ENCODE assay signal across 8 mouse cellular contexts in the genomic region with DNA sequence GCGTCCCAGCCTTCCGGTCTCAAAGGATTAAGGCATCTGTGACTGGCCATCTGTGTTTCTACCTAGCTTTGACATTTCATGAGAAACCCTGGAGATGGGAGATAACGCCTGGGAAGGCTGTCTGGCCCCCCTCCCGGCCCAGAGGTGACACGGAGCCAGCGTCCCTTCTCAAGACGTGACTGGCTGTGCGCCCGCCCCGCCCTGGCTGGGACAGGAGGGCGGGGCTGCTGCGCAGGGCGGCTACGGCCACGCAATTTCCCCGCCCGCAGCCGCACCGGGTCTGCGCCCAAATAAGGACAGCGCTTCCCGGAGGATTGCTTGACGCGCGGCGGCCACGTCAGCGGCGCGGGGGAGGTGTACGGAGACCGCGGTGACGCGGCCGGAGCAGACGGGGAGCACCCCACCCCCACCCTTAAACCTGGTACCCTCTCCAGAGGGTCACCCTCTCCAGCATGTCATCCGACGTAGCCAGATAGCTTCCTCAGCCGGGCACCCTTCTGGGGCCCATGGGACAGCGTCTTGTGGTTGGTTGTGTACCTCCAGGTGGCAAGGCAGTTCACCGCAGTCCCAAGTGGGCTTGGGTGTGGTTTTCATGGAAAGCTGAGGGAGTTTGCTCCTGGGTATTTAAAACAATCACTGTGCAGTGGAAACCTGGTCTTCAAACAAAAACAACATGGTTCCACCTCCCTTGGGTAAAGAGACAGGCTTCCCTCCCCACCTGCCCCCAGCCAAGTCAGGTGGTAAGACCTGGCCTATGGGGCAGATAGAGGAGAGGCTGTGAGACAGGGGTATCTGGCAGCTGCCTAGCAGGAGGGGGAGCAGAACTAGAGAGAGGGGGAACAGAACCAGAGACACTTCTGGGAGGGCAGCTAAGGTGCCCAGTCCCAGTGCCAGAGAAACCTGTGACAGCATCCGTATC. TPM values are rescaled to one million over a fixed set of nuclear protein-coding genes. Genes with fewer than 3 reads are reported as not detected.
DNase-seq lines count a peak whose midpoint lies in the region; ATAC-seq and TF ChIP-seq lines count a peak whose summit lies in the region.

No protein-coding gene starts in this region.

- H3K27me3 ChIP-seq in forebrain, embryonic 10.5 days (ENCODE audit: poor library complexity, severe bottlenecking): peaks cover 27% of the 10 kb centered on the region
- no peaks in the 10 kb centered on the region for H3K27me3 ChIP-seq in heart, embryonic 15.5 days
- no peaks in the 10 kb centered on the region for H3K27me3 ChIP-seq in liver, embryonic 14.5 days (ENCODE audit: control insufficient read depth, insufficient read depth, low read length)
- H3K27me3 ChIP-seq in stomach, embryonic 15.5 days (replicated peaks): no peaks in the 10 kb centered on the region

- peak; percentile 90 for TF ChIP-seq EP300 in liver, embryonic 14.5 days (IDR thresholded peaks at IDR 0.05; ENCODE audit: low read depth)

- DNase-seq in c-Kit-negative CD71-positive TER-119-positive erythroid progenitor cells, embryonic 14.5 days (ENCODE audit: low read depth, low spot score): peak; percentile 92
- DNase-seq in forebrain, embryonic 10.5 days (ENCODE audit: extremely low spot score, low spot score): peak; percentile 77
- DNase-seq in kidney, postnatal 25 days: peak; percentile 94 to 97
- DNase-seq in liver, embryonic 14.5 days (ENCODE audit: low read depth in 3 of 3, low spot score in 3 of 3): peak; percentile 93 to 96 (median 93)
- peak; percentile 79 for DNase-seq in neural tube, embryonic 10.5 days (ENCODE audit: extremely low spot score, low spot score)

- TF ChIP-seq CTCF in liver, embryonic 14.5 days (IDR thresholded peaks at IDR 0.05; ENCODE audit: low read depth): peak; percentile 23

- peak overlapping the region; percentile 57 for H3K4me3 ChIP-seq in forebrain, embryonic 10.5 days
- peak overlapping the region; percentile 49 for H3K4me3 ChIP-seq in heart, embryonic 15.5 days
- H3K4me3 ChIP-seq in liver, embryonic 14.5 days (ENCODE audit: insufficient read depth in 1 of 2, low read depth in 2 of 2, low read length in 2 of 2): peak overlapping the region; percentile 64 to 67
- H3K4me3 ChIP-seq in stomach, embryonic 15.5 days (replicated peaks): peak overlapping the region; percentile 42

- peak overlapping the region; percentile 81 for H3K4me2 ChIP-seq in heart, embryonic 15.5 days
- H3K4me2 ChIP-seq in liver, embryonic 14.5 days (ENCODE audit: low read depth): peak overlapping the region; percentile 99
- H3K4me2 ChIP-seq in stomach, embryonic 15.5 days: peak overlapping the region; percentile 74

- peak overlapping the region; percentile 59 for H3K9ac ChIP-seq in heart, embryonic 15.5 days
- peak overlapping the region; percentile 84 for H3K9ac ChIP-seq in liver, embryonic 14.5 days (replicated peaks)
- peak overlapping the region; percentile 43 for H3K9ac ChIP-seq in stomach, embryonic 15.5 days

- no peaks in the 10 kb centered on the region for H3K9me3 ChIP-seq in forebrain, embryonic 10.5 days
- no peaks in the 10 kb centered on the region for H3K9me3 ChIP-seq in heart, embryonic 15.5 days (replicated peaks)
- H3K9me3 ChIP-seq in liver, embryonic 14.5 days (ENCODE audit: control insufficient read depth, low read length): no peaks in the 10 kb centered on the region
- H3K9me3 ChIP-seq in stomach, embryonic 15.5 days: no peaks in the 10 kb centered on the region

- no peaks in the 10 kb centered on the region for H3K36me3 ChIP-seq in forebrain, embryonic 10.5 days (replicated peaks)
- H3K36me3 ChIP-seq in heart, embryonic 15.5 days: no peaks in the 10 kb centered on the region
- no peaks in the 10 kb centered on the region for H3K36me3 ChIP-seq in liver, embryonic 14.5 days (replicated peaks; ENCODE audit: control insufficient read depth, insufficient read depth, low read depth)
- no peaks in the 10 kb centered on the region for H3K36me3 ChIP-seq in stomach, embryonic 15.5 days

- ATAC-seq in CD4-positive, CD25-positive, alpha-beta regulatory T cell, adult 4 months: peak; percentile 84
- peak; percentile 94 for ATAC-seq in heart, embryonic 15.5 days (replicated peaks; ENCODE audit: insufficient number of reproducible peaks, insufficient read depth, low FRiP score, low read depth)
- peak; percentile 96 for ATAC-seq in liver, embryonic 14.5 days (ENCODE audit: insufficient read depth)
- ATAC-seq in stomach, embryonic 15.5 days (ENCODE audit: insufficient read depth, low FRiP score, low read depth): peak; percentile 90

- peak overlapping the region; percentile 88 for H3K27ac ChIP-seq in forebrain, embryonic 10.5 days
- H3K27ac ChIP-seq in heart, embryonic 15.5 days: peak overlapping the region; percentile 95
- peak overlapping the region; percentile 99 for H3K27ac ChIP-seq in liver, embryonic 14.5 days
- peak overlapping the region; percentile 94 for H3K27ac ChIP-seq in stomach, embryonic 15.5 days

- WGBS in forebrain, embryonic 10.5 days: 3% methylated on average over 43 of the region's 43 CpGs
- WGBS in heart, embryonic 15.5 days: 2% methylated on average over 43 of the region's 43 CpGs
- 2% methylated on average over 43 of the region's 43 CpGs for WGBS in liver, embryonic 14.5 days (ENCODE audit: insufficient replicate concordance)
- WGBS in stomach, embryonic 15.5 days: 2% methylated on average over 43 of the region's 43 CpGs

- peaks cover 63% of the 10 kb centered on the region for H3K4me1 ChIP-seq in forebrain, embryonic 10.5 days
- peaks cover 54% of the 10 kb centered on the region for H3K4me1 ChIP-seq in heart, embryonic 15.5 days (replicated peaks)
- H3K4me1 ChIP-seq in liver, embryonic 14.5 days (replicated peaks; ENCODE audit: control insufficient read depth in 2 of 2, insufficient read depth in 2 of 2, low read length in 1 of 2): peaks cover 65 to 69% of the 10 kb centered on the region in 2 experiments
- peaks cover 60% of the 10 kb centered on the region for H3K4me1 ChIP-seq in stomach, embryonic 15.5 days

RNA-seq across cellular contexts. Expression of a gene that starts 14.2 kb away (rescaled TPM):
- polyA plus RNA-seq in CD4-positive, CD25-positive, alpha-beta regulatory T cell, adult 4 months (2017; shearing (Covaris generic)): 100 to 1,000 TPM; 243 to 289 TPM
- 64.6 and 68.6 TPM in 2 replicates for polyA plus RNA-seq in forebrain, embryonic 10.5 days (2016; fragmentation: Nextera tagmentation; extraction: Ambion mirVana)
- polyA plus RNA-seq in heart, embryonic 15.5 days (2015; fragmentation: Nextera tagmentation; extraction: Ambion mirVana): 36.9 and 45.4 TPM in 2 replicates
- polyA plus RNA-seq in liver, embryonic 14.5 days (2012; rRNA removed): 40.1 and 45.3 TPM in 2 replicates
- polyA plus RNA-seq in liver, embryonic 14.5 days (2014; fragmentation: Nextera tagmentation; extraction: Ambion mirVana): 78.2 and 85.2 TPM in 2 replicates
- polyA plus RNA-seq in stomach, embryonic 15.5 days (2015; fragmentation: Nextera tagmentation; extraction: Ambion mirVana): 72.2 and 72.4 TPM in 2 replicates

RNA-seq across cellular contexts. Expression of a gene that starts 17.9 kb away (rescaled TPM):
- polyA plus RNA-seq in CD4-positive, CD25-positive, alpha-beta regulatory T cell, adult 4 months (2017; shearing (Covaris generic)): not detected
- polyA plus RNA-seq in forebrain, embryonic 10.5 days (2016; fragmentation: Nextera tagmentation; extraction: Ambion mirVana): not detected in 2 replicates
- 0.42 TPM in 2 replicates for polyA plus RNA-seq in heart, embryonic 15.5 days (2015; fragmentation: Nextera tagmentation; extraction: Ambion mirVana)
- 0.08 and 0.09 TPM in 2 replicates for polyA plus RNA-seq in liver, embryonic 14.5 days (2012; rRNA removed)
- polyA plus RNA-seq in liver, embryonic 14.5 days (2014; fragmentation: Nextera tagmentation; extraction: Ambion mirVana): not detected in 2 replicates
- polyA plus RNA-seq in stomach, embryonic 15.5 days (2015; fragmentation: Nextera tagmentation; extraction: Ambion mirVana): 0.70 and 1.1 TPM in 2 replicates

RNA-seq across cellular contexts. Expression of a gene that starts 56.1 kb away (rescaled TPM):
- not detected for polyA plus RNA-seq in CD4-positive, CD25-positive, alpha-beta regulatory T cell, adult 4 months (2017; shearing (Covaris generic))
- 1.3 TPM in 2 replicates for polyA plus RNA-seq in forebrain, embryonic 10.5 days (2016; fragmentation: Nextera tagmentation; extraction: Ambion mirVana)
- 23.3 and 32.3 TPM in 2 replicates for polyA plus RNA-seq in heart, embryonic 15.5 days (2015; fragmentation: Nextera tagmentation; extraction: Ambion mirVana)
- 1.1 TPM in 2 replicates for polyA plus RNA-seq in liver, embryonic 14.5 days (2012; rRNA removed)
- polyA plus RNA-seq in liver, embryonic 14.5 days (2014; fragmentation: Nextera tagmentation; extraction: Ambion mirVana): 1.1 and 1.6 TPM in 2 replicates
- polyA plus RNA-seq in stomach, embryonic 15.5 days (2015; fragmentation: Nextera tagmentation; extraction: Ambion mirVana): 9.0 and 11.1 TPM in 2 replicates

Comparison
In these comparisons a context has a peak if more than half of its experiments do, and no peak if none do; other contexts are left out.
1. Peak in every context shown above with its lines: DNase-seq, ATAC-seq, H3K4me3 ChIP-seq and H3K27ac ChIP-seq.